Mouse (Mus musculus): Measurements from ENCODE around the gene Cdc42ep2. TPM values are rescaled to one million over a fixed set of nuclear protein-coding genes. Genes with fewer than 3 reads are reported as not detected.

The Cdc42ep2 gene
- polyA plus RNA-seq, 1 experiment from 2014 or later: 20.3 TPM

Other genes starting within 250 kb of the Cdc42ep2 start
- 12.3 and 13.4 TPM in 2 replicates for gene Map3k11, start 236.1 kb downstream of the Cdc42ep2 start, polyA plus RNA-seq (2015; fragmentation: Nextera tagmentation; extraction: Ambion mirVana)
- gene Pcnx3, start 235.9 kb downstream of the Cdc42ep2 start, polyA plus RNA-seq (2015; fragmentation: Nextera tagmentation; extraction: Ambion mirVana): 23.9 and 26.7 TPM in 2 replicates
- 0.14 and 0.30 TPM in 2 replicates for gene Kcnk7, start 220.4 kb downstream of the Cdc42ep2 start, polyA plus RNA-seq (2015; fragmentation: Nextera tagmentation; extraction: Ambion mirVana)
- gene Ehbp1l1, start 198.5 kb downstream of the Cdc42ep2 start, polyA plus RNA-seq (2015; fragmentation: Nextera tagmentation; extraction: Ambion mirVana): 15.5 and 19.7 TPM in 2 replicates
- gene Fam89b, start 195.2 kb downstream of the Cdc42ep2 start, polyA plus RNA-seq (2015; fragmentation: Nextera tagmentation; extraction: Ambion mirVana): 139 and 149 TPM in 2 replicates
- 15.2 and 17.2 TPM in 2 replicates for gene Ltbp3, start 183.9 kb downstream of the Cdc42ep2 start, polyA plus RNA-seq (2015; fragmentation: Nextera tagmentation; extraction: Ambion mirVana)
- gene Scyl1, start 153.4 kb downstream of the Cdc42ep2 start, polyA plus RNA-seq (2015; fragmentation: Nextera tagmentation; extraction: Ambion mirVana): 79.7 and 92.6 TPM in 2 replicates
- 17.6 and 18.0 TPM in 2 replicates for gene Frmd8, start 49.5 kb downstream of the Cdc42ep2 start, polyA plus RNA-seq (2015; fragmentation: Nextera tagmentation; extraction: Ambion mirVana)
- gene Slc25a45, start 47.0 kb downstream of the Cdc42ep2 start, polyA plus RNA-seq (2015; fragmentation: Nextera tagmentation; extraction: Ambion mirVana): 2.6 TPM in 2 replicates
- 10.7 and 11.7 TPM in 2 replicates for gene Tigd3, start 30.7 kb downstream of the Cdc42ep2 start, polyA plus RNA-seq (2015; fragmentation: Nextera tagmentation; extraction: Ambion mirVana)
- gene Dpf2, start 11.8 kb downstream of the Cdc42ep2 start, polyA plus RNA-seq (2015; fragmentation: Nextera tagmentation; extraction: Ambion mirVana): 111 and 113 TPM in 2 replicates
- 26.7 and 28.1 TPM in 2 replicates for gene Pola2, start 39.4 kb upstream of the Cdc42ep2 start, polyA plus RNA-seq (2015; fragmentation: Nextera tagmentation; extraction: Ambion mirVana)
- not detected in 2 replicates for gene Slc22a20, start 61.3 kb upstream of the Cdc42ep2 start, polyA plus RNA-seq (2015; fragmentation: Nextera tagmentation; extraction: Ambion mirVana)
- 4.8 and 5.8 TPM in 2 replicates for gene Capn1, start 91.1 kb upstream of the Cdc42ep2 start, polyA plus RNA-seq (2015; fragmentation: Nextera tagmentation; extraction: Ambion mirVana)
- 32.9 and 39.8 TPM in 2 replicates for gene Syvn1, start 121.8 kb upstream of the Cdc42ep2 start, polyA plus RNA-seq (2015; fragmentation: Nextera tagmentation; extraction: Ambion mirVana)
- gene Mrpl49, start 133.0 kb upstream of the Cdc42ep2 start, polyA plus RNA-seq (2015; fragmentation: Nextera tagmentation; extraction: Ambion mirVana): 62.3 and 64.4 TPM in 2 replicates
- gene Fau, start 133.0 kb upstream of the Cdc42ep2 start, polyA plus RNA-seq (2015; fragmentation: Nextera tagmentation; extraction: Ambion mirVana): 503 and 507 TPM in 2 replicates
- gene Znhit2, start 136.4 kb upstream of the Cdc42ep2 start, polyA plus RNA-seq (2015; fragmentation: Nextera tagmentation; extraction: Ambion mirVana): 33.0 and 34.8 TPM in 2 replicates
- 58.6 and 60.1 TPM in 2 replicates for gene Tm7sf2, start 143.6 kb upstream of the Cdc42ep2 start, polyA plus RNA-seq (2015; fragmentation: Nextera tagmentation; extraction: Ambion mirVana)
- 84.8 and 94.0 TPM in 2 replicates for gene Vps51, start 152.4 kb upstream of the Cdc42ep2 start, polyA plus RNA-seq (2015; fragmentation: Nextera tagmentation; extraction: Ambion mirVana)
- not detected in 2 replicates for gene Tmem262, start 155.2 kb upstream of the Cdc42ep2 start, polyA plus RNA-seq (2015; fragmentation: Nextera tagmentation; extraction: Ambion mirVana)
- gene Gm28374, start 157.4 kb upstream of the Cdc42ep2 start, polyA plus RNA-seq (2015; fragmentation: Nextera tagmentation; extraction: Ambion mirVana): 1.3 and 1.4 TPM in 2 replicates
- gene Zfpl1, start 160.1 kb upstream of the Cdc42ep2 start, polyA plus RNA-seq (2015; fragmentation: Nextera tagmentation; extraction: Ambion mirVana): 79.3 and 82.0 TPM in 2 replicates
- 8.4 and 9.6 TPM in 2 replicates for gene Cdca5, start 160.2 kb upstream of the Cdc42ep2 start, polyA plus RNA-seq (2015; fragmentation: Nextera tagmentation; extraction: Ambion mirVana)
- gene AC131692.1, start 169.6 kb upstream of the Cdc42ep2 start, polyA plus RNA-seq (2015; fragmentation: Nextera tagmentation; extraction: Ambion mirVana): not detected in 2 replicates
- gene Naaladl1, start 181.0 kb upstream of the Cdc42ep2 start, polyA plus RNA-seq (2015; fragmentation: Nextera tagmentation; extraction: Ambion mirVana): 0.54 and 0.60 TPM in 2 replicates
- 50.2 and 57.5 TPM in 2 replicates for gene Sac3d1, start 193.8 kb upstream of the Cdc42ep2 start, polyA plus RNA-seq (2015; fragmentation: Nextera tagmentation; extraction: Ambion mirVana)
- 61.7 and 65.4 TPM in 2 replicates for gene Snx15, start 203.5 kb upstream of the Cdc42ep2 start, polyA plus RNA-seq (2015; fragmentation: Nextera tagmentation; extraction: Ambion mirVana)
- not detected in 2 replicates for gene Batf2, start 216.2 kb upstream of the Cdc42ep2 start, polyA plus RNA-seq (2015; fragmentation: Nextera tagmentation; extraction: Ambion mirVana)
- 141 and 147 TPM in 2 replicates for gene Arl2, start 216.7 kb upstream of the Cdc42ep2 start, polyA plus RNA-seq (2015; fragmentation: Nextera tagmentation; extraction: Ambion mirVana)